Mouse (Mus musculus): ENCODE measurements at regions not wholly inside any gene's neighbourhood (a gene's known extent, or its start where the extent isn't known, plus 50 kb on each side); places are given as distances from the start of the nearest gene placed in this dataset.

GRCm38 (mm10) chr13:44046436-44046835 is 261.9 kb downstream of the Cd83 start:
- no peak for TF ChIP-seq CTCF (IDR thresholded peaks at IDR 0.05; ENCODE audit: insufficient read depth, low read length)
- TF ChIP-seq POLR2A (IDR thresholded peaks at IDR 0.05; ENCODE audit: borderline replicate concordance, extremely low read depth, low read depth, low read length) = no peak

Measured in lung, adult 2 months (tissue).